Mouse (Mus musculus): ENCODE data around the gene Kirrel3.

The Kirrel3 gene

DNA sequence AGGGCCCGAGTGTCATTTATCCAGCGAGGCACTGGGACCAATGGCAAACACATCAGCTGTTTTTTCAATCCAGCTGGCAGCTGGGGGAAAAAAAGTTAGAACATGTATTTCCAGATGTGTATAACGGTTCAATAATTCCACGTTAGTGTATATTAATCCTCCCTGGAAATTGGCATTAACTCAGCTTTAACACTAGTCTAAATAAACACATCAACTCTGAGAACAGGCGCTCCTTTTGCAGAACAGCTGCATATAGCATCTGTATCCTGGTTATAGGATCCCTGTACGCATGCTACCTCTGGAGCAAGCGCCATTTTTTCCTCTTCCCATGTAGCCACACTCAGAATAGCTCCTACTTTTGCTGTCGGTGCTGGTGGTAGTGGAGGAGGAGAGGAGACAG lies 119.8 kb downstream of the Kirrel3 start:
- DNase-seq, result no peak

DNA sequence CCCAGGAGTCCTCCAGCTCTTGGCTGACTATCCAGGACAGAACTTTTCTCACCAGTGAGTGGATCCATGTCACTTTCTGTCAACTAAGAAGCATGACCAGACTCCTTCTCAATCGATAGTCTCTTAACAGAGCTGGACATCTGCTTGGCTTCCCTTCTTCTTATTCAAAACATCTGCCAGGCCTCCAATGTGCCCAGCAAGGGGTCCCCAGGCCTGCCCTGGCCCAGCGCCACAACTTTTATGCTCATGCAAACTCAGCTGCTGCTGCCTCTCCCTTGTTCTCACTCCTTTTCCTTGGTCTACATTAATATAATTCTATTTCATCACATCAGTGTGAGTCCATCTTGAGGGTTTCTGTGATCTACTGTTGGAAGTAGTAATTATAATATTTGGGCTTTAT lies 122.3 kb downstream of the Kirrel3 start:
- no peak for DNase-seq

- no peak for DNase-seq
These were observed 127.4 kb downstream of the Kirrel3 start for GRCm38 (mm10) chr9:34612886-34613769.

GRCm38 (mm10) chr9:34618099-34618498 lies 132.4 kb downstream of the Kirrel3 start:
- DNase-seq, result peak; percentile 14

- DNase-seq, result no peak
These were observed 134.2 kb downstream of the Kirrel3 start for GRCm38 (mm10) chr9:34619913-34620312.

DNA sequence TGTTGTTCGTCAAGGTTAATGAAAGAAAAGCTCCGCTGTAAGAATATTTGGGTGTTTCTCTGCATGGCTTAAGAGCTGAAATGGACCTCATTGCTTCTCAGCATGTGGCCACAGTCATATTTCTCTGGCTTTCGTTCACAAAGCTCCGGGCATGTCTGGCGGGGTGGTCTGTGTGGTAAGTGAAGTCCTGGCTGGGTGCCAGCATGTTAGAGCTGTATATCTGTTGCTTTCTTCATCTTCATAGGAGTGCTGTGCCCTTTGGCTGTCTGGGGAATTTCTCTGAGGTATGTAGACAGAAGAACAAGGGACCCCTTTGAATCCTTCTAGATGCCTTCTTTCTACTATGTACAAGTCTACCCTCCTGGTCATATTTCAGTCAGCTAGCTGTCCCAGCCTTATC lies 137.8 kb downstream of the Kirrel3 start:
- no peak for DNase-seq

- DNase-seq, result no peak
These were observed 138.3 kb downstream of the Kirrel3 start for GRCm38 (mm10) chr9:34624021-34624420.

DNA sequence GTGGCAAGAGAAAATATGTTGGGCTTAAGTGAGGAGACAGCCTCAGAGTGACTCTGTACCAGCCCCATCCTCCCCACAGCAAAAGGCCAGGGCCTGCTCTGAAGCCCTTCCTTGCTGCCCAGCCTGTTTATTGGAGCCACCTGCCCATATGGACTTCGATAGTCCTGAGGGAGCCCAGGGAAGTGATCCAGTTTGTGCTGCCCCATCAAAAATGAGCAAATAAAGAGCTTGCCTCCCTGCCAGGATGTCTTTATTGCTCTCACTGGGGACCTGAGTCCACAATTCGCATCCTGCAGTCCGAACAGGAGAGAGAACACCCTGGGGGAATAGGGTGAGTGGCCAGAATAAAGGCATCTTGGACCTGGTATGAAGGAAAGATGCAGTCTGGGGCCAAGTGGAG lies 143.1 kb downstream of the Kirrel3 start:
- no peak for DNase-seq

GRCm38 (mm10) chr9:34635696-34636095 lies 150.0 kb downstream of the Kirrel3 start:
- no peak for DNase-seq

DNA sequence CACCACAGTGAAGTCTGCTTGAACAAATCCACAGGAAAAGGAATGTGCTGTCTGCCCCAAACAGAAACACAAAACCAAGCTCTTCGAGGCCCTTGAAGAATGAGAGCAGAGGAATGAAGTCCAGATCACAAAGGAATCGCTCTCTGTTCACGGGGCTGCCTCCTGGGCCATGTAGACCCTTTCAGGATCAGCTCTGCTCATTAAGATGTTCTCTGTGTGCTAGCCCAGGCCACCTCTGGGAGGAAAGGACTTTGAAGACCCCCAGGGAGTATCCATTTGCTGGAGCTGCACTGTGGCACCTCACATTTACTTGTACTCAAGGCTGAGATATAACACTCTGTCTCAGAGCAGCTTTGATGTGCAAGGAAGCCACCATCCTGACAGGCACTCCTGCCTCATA lies 158.2 kb downstream of the Kirrel3 start:
- no peak for DNase-seq

DNA sequence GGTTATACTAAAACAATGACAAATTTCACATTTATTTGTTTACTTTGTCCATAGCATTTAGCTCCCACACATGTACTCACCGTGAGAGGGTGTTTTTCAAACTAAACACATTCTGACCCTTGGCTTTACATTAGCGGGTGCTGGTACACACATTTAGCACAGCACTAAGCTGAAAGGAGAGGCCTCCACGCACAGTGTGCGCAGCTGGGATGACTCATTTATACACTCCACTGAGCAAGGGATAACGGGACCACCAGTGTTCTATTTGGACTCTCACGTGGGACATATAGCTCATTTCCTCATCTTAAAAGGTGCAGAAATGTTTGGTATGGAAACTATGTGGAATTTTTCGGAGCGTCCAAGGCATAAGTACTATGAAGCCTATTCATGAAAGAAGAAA lies 158.7 kb downstream of the Kirrel3 start:
- DNase-seq, result no peak

DNA sequence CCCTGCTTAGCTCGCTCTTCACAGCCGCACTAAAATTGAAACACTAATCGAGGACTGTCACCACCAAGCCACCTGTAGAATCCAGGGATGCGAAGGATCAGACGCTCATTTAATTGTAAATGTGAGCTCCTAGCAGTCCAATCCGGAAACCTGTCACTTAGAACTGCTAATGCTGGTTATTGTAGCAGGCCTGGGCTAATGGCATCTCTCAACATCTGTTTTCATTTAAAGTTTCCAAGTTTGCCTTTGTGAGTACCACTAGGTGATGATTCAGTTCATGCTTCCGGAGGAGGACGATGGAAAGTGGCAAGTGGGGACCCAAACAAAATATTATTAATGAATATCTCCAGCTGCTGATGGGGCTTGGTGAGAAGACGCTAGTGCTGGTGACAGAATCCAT lies 161.1 kb downstream of the Kirrel3 start:
- DNase-seq, result no peak

- DNase-seq, result no peak
These were observed 166.6 kb downstream of the Kirrel3 start for GRCm38 (mm10) chr9:34652278-34652677.

DNA sequence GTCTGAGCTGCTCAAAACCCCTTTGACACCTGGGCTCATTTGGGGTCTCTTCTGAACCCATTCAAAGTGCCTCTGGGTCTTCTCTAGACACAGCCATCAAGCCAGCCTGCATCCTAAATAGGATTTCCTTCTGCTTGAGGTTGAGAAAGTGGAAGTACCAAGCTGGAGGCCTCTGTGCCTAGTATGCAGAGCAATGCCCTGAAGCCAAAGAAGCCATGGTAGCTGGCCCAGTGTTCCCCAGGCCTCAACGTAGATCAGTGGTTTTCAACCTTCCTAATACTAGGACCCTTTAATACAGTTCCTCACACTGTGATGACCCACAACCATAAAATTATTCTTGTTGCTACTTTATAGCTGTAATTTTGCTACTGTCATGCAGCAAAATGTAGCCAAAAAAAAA lies 167.4 kb downstream of the Kirrel3 start:
- no peak for DNase-seq

DNA sequence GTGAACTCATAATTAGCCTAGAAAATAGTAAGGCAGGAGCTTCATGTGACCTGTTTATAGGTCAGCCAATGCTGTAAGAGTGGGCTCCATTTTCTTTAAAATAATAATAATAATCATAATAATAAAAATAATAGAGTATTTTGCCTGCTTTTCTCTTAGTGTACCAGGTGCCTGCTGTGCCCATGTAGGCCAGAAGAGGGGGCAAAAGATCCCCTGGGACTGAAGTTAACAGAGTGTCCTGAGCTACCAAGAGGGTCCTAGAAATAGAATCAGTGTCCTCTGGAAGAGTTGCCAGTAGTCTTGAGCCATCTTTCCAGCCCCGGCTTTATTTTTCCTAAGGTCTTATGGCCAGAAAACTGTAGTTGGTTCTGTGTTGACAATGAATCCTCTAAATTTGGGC lies 174.9 kb downstream of the Kirrel3 start:
- DNase-seq, result no peak

DNA sequence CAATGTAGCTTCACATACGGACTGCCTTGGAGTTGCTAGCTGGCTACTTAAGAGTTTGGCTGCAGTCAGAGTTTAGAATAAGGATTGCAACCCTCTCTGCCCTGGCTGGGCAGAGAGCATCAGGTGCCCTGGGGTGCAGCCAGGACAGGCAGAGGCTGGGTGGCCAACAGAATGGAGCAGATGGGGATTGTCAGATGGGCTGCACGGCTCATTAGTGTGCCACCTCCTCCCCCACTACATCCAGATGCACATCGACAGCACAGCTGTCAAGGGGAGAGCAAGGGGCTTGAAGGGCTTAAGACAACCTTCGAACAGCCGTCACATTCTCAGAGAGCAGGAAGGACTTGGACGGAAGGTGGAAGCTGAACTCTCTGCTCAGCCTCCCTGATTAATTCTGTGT lies 177.7 kb downstream of the Kirrel3 start:
- DNase-seq, result no peak

DNA sequence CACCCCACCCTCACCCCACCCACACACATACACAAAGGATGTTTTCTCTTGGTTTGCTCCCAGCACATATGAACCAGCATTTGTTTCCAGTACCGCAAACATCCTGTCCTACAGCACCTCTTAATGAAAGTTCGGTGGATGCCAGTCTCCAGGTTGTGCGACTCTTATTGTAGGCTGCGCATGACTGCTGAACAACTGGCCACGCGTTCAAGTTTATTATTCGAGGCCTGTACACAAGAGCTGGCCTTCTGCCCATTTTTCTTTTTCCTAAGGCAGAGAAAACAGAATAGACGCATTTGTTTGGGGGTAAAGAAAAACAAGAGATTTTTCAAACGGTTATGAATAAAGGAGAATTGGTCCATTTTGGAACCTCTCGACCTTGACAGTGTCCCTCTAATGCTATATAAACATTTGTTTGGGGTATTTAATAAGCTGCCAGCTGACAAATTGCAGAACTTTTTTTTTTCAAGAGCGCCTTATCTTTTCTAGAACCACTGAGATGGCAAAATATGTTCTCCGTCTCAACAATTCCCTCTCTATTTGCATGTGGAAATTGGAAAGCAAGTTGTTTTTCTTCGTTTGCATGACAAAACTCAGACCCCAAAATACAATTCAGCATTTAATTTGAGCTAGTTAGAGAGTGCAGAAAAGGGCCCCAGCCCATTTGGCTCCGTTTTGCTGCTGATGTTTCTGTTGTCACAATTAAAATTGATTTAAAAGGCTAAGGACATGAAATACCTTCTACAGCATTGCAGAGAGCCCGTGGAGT lies 179.9 kb downstream of the Kirrel3 start:
- DNase-seq, result no peak

DNA sequence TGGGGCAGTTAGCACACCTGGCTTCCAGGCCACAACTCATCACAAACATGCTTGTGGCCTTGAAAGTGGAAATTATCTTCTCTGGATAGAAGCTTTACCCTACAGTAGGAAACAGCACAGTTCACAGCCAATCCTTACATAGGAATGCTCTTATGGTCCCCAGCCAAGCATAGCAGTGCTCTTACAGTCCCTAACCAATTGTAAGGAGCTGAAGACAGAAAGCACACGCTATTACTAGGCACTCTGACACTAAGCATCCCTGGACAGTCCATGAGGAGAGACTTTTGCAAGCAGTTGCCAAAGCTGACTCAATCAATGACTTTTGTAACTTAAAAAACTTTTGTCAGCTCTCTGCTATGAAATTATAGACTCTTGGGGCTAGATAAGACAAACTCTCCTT lies 181.5 kb downstream of the Kirrel3 start:
- no peak for DNase-seq

DNA sequence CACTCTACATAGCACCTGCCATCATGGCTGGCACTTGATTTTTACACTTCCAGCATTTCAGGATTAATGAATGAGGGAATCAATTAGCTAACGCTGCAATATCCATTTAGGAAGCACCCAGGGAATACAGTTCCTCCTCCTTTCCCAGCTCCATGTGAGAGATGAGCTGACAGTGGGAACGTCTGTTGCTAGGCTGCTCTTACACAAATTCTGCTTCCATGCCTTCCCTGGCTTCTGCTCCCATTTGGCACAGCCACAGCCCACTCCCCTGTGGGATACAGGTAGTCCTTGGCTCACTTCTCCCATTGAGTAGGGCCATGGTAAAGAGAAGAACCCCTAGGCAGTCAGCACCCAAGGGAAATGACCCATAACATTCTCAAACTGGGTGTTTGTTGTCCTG lies 185.2 kb downstream of the Kirrel3 start:
- DNase-seq, result no peak

GRCm38 (mm10) chr9:34686798-34687197 lies 201.1 kb downstream of the Kirrel3 start:
- DNase-seq, result no peak

- no peak for DNase-seq
These were observed 202.7 kb downstream of the Kirrel3 start for GRCm38 (mm10) chr9:34688358-34688757.

DNA sequence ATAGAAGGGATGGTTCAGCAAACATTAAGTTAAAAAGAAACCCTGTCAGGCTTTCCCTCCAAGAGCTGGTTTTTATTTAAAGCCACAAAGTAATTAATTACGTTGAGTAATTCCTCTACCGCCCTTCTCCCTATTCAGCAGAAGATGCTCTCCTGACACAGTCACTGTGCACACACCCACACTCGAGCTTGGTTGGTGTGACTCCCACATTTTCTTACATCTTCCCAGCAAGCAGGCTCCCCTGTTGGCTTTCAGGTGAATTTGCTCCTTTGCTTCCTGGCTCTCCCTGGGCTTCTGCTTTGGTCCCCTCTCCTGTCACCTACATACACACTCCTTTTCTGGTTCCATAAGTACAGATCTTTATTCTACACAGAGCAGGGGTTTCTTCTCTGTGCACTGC lies 203.7 kb downstream of the Kirrel3 start:
- DNase-seq, result no peak

GRCm38 (mm10) chr9:34695646-34696045 lies 210.0 kb downstream of the Kirrel3 start:
- no peak for DNase-seq
